Mouse (Mus musculus) layer of hippocampus, postnatal 36 days (tissue): ENCODE results near the gene Tmem132c. TPM values are rescaled to one million over a fixed set of nuclear protein-coding genes. Genes with fewer than 3 reads are reported as not detected.

Experiments
- DNase-seq, 2 experiments: peaks; one replicate each; pipeline ENCODE4 v3.0.0; 2022
- total RNA-seq, 2 experiments: library from RNA; stranded (reverse); gene quantifications; 2 replicates each; pipeline ENCODE4 v1.2.3; 2021

Tmem132c gene
- total RNA-seq, 2 experiments from 2014 or later: 3.7 to 3.8 TPM

DNA sequence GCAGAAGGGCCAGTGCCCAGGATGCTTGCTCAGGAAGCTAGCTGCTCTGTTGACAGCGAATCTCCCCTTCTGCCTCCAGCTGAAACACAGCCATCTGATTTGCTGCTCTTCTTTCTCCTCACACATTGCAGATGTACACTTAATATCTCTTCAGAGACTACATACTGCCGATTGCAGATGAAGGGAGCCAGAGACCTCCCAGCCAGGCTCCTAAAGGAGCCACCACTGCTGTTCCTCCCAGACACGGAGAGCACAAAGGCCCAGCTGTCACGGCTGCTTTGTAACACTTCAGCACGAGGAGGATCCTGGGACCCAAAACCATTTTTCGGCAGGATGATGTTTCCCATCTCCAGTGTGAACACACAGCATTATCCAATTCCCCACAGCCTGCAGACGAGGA, 255.3 kb downstream of the Tmem132c start:
- DNase-seq: no peak

GRCm38 (mm10) chr5:127499151-127499827, 257.7 kb downstream of the Tmem132c start:
- DNase-seq: no peak

- no peak for DNase-seq
Measured at GRCm38 (mm10) chr5:127502838-127503237, 261.2 kb downstream of the Tmem132c start.

DNA sequence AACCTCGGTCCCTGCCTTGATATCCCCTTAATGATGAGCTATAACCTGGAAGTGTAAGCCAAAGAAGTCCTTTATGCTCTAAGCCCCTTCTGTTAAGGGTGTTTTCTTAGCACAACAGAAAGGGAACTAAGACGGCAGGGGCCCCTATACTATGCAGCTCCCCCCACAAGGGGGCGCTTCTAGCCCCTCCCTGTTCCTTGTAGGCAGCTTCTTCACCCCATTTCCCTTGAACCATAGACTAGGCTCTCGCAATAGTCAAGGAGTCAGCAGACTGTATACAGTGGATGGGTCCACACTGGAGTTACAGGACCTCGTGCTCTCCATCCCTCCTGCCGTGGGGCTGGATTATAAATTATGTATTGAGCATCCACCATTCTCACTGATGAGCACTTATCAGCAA, 264.1 kb downstream of the Tmem132c start:
- DNase-seq: no peak

DNA sequence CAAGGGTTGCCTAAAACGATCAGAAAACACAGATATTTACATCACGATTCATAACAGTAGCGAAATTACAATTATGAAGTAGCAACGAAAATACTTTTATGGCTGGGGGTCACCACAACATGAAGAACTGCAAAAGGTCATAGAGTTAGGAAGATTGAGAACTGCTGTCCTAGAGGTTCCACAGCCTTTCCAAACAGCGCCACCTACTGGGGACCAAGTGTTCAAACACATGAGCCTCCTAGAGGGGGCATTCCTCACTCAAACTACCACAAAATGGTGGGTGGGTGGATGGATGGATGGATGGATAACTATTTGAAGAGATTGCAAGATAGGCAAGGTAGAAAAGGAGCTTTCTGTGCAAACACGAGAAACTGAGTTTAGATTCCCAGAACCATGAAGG, 270.0 kb downstream of the Tmem132c start:
- no peak for DNase-seq

GRCm38 (mm10) chr5:127515960-127516359, 274.4 kb downstream of the Tmem132c start:
- no peak for DNase-seq

GRCm38 (mm10) chr5:127522744-127523476, 281.3 kb downstream of the Tmem132c start:
- DNase-seq: no peak

GRCm38 (mm10) chr5:127527344-127527974, 285.9 kb downstream of the Tmem132c start:
- DNase-seq: no peak

DNA sequence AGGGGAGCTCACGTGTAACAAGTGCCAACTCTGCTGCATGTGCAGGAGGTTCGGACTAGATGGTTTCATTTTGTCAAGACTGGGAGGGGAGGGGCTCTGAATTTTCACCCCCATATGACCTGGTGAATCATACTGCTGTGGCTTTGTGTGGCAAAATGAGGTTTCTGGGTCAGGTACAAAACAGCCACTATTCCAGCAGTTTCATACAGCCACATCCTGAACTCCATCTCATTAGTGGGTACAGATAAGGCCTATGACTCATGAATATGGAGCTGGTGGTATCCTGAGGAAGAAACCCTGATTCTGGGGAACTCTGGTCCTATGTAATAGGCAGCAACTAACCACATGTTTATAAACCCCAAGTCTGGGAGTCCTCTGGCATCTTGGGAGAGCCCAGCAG, 295.9 kb downstream of the Tmem132c start:
- no peak for DNase-seq

- DNase-seq: no peak
Measured at GRCm38 (mm10) chr5:127546585-127546991, 305.0 kb downstream of the Tmem132c start.

DNA sequence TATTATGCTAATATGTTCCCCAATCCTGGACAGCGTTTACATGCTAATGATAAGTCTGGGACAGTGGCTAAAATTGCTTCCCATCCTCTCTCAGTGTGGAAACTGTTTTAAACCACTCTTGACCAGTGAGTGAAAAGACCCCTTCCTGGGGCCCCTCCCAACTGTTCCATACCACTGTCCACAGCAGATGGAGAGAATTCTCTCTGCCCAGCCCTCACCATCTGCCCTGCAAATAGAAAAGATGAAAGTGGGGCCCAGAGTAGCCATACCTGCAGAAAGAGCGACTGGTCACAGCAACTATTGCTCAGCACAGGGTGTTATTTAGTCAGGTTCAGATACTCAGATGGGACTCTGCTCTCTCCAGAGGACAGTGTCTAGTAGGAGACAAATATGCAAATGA, 306.5 kb downstream of the Tmem132c start:
- DNase-seq: no peak

DNA sequence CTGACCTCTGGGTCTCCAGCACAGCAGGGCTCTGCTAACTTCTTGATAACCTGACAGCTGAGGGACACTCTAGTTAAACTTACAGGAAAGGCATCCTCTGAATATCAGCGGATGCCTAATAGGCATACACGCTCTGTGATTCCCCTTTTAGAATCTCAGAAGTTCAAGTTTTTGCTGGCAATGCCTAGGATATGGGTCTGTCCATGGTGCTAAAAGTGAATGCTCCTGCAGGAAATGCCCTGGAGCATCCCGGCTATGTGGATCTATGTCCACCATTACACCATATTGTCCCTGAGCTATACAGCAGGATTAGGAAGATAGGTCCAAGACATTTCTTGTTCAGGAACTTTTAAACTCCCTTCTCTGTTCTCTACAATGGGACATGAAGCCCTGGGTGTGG, 319.5 kb downstream of the Tmem132c start:
- no peak for DNase-seq

- no peak for DNase-seq
Measured at GRCm38 (mm10) chr5:127567165-127567741, 325.6 kb downstream of the Tmem132c start.

GRCm38 (mm10) chr5:127577419-127577818, 335.8 kb downstream of the Tmem132c start:
- DNase-seq: no peak

GRCm38 (mm10) chr5:127583658-127584057, 342.1 kb downstream of the Tmem132c start:
- DNase-seq: no peak

DNA sequence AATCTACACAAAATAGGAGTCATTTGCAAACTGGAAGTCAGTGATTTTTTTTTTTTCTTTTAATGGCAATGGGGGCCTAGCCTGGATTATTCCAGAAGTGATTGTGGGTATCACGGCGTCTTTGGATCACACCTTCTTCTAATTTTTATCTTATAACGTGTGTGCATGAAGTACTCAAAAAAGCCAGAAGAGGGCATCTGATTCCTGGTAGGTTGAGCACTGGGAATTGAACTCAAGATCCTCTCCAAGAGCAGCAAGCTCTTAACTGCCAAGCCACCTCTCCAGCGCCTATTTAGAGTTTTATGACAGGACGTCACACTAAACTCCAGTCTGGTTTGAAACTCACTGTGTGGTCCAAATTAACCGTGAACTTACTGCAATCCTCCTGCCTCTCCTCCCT, 346.2 kb downstream of the Tmem132c start:
- no peak for DNase-seq

GRCm38 (mm10) chr5:127592406-127592805, 350.8 kb downstream of the Tmem132c start:
- DNase-seq: no peak

DNA sequence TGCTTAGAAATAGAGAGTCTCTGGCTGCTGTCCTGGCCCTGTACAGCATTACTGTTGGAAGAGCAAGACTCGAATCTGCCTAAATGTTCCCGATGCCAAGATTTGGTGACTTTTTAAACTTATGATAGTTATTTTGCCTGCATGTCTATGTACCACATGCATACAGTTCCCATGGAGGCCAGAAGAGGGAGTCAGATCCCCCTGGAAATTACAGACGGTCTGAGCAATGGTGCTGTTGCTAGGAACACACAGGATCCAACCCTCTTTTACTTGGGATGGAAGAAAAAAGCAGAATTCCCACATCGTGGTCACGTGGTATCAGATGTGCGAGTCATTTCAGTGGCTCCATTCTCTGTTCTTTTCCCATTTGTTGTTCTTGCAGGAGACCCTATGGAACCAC, 351.2 kb downstream of the Tmem132c start:
- no peak for DNase-seq

GRCm38 (mm10) chr5:127595676-127596075, 354.1 kb downstream of the Tmem132c start:
- DNase-seq: no peak

DNA sequence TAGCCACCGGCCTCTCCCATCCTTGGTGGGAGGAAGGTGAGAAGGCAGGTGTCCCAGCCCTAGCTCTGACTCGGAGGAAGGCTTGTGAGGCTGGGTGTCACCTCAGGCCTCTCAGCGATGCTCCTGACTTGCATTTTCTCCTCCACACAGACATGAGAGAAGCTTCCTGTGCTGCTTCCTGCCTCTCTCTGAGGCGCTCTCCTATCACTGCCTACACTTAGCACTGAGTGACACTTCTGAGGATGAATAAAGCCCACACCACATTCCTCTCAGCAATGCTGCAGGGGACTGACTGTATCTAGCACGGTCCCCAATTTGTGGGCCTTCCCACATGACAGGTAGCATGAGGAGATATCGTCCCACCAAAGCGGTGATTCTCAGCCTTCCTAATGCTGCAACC, 355.3 kb downstream of the Tmem132c start:
- DNase-seq: no peak

DNA sequence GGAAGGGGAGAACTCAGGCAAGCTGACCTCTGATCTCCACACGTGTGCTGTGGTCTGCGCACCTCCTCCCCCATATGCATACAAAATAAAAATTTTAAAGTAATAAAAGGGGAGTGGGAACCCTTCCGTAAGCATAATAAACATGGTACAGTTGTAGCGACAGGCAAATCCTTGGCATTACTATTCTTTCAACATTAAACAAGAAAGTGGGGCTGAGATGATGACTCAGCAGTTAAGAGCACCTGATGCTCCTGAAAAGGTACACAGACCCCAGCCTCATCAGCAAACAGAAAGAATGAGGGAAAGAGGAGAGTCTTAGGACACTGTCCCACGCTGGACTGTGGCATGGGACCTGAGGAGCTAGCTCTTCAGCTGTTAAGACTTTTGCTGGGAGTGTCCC, 361.4 kb downstream of the Tmem132c start:
- DNase-seq: no peak

DNA sequence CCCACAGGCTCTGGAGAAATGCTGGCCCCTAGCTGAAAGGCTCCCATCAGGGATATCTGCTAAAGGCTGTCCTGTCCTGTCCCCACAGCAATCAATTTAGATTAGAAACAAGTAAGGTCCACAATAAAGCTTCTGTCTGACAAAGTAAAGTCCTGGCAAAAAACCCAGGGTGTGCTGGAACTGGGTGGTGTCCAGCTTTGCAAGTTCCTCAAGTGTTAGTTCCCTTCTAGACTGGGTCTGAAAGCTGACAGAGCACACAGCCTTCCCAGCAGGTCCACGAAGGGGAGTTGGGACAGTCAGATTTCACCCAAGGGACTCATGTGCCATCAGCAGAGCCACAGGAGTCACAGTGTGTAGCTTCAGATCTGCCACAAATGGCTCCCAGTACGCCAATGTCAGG, 365.9 kb downstream of the Tmem132c start:
- no peak for DNase-seq

DNA sequence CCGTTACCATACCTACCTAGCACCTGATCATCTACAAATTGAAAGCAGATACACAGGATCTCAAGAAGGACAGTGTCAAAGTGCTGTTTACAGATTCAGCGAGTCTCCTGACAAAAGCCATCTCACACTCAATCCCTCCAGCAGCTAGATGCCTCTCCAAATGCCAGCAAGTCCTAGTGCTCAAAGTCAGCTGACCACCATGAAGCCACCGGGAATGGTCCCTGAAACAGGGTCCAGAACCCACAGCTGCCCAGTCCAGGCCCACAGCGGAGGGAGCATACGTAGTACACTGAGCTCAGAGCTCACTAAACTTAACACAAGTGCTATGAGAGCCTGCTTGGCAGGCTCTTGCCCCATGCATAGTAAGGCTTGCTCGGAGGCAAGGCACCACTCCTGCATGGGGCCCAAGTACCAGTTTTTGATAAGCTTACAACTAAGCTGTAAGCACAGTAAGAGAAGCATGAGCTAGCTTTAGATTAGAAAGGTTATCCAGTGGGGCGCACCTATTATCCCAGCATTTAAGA, 367.6 kb downstream of the Tmem132c start:
- DNase-seq: no peak
